Mouse (Mus musculus): ENCODE data around the gene Fbxw4. TPM values are rescaled to one million over a fixed set of nuclear protein-coding genes. Genes with fewer than 3 reads are reported as not detected.

Gene Fbxw4
- polyA plus RNA-seq, 1 experiment from 2014 or later: 8.1 TPM

- DNase-seq (no peak), ATAC-seq (ENCODE audit: low FRiP score, low TSS enrichment) (no peak)
- no peaks in the 10 kb centered on the region for H3K4me1 ChIP-seq (ENCODE audit: control insufficient read depth, insufficient read depth, low read length)
- H3K4me3 ChIP-seq (replicated peaks; ENCODE audit: low read depth, low read length): no peak overlapping the region
- no peak overlapping the region for H3K4me2 ChIP-seq (ENCODE audit: low read length)
- H3K9ac ChIP-seq (replicated peaks; ENCODE audit: low read length): no peak overlapping the region
- H3K36me3 ChIP-seq (ENCODE audit: control insufficient read depth, insufficient read depth, low read length): no peaks in the 10 kb centered on the region
- 83% methylated on average over 10 of the region's 10 CpGs for WGBS
- H3K27me3 ChIP-seq (ENCODE audit: control insufficient read depth, insufficient read depth, low read length): no peaks in the 10 kb centered on the region; the same call in 1 of the 2 replicates
- H3K27ac ChIP-seq (replicated peaks; ENCODE audit: low read depth, low read length): no peak overlapping the region
- no peaks in the 10 kb centered on the region for H3K9me3 ChIP-seq (ENCODE audit: control insufficient read depth, low read length)
Observed at GRCm38 (mm10) chr19:45683676-45684075, 23.6 kb upstream of the Fbxw4 start.

- 77% methylated on average over 3 of the region's 3 CpGs for WGBS
- Histone ChIP-seq H3K9ac (replicated peaks; ENCODE audit: low read length) (no peak overlapping the region), H3K36me3 (ENCODE audit: control insufficient read depth, insufficient read depth, low read length) (no peaks in the 10 kb centered on the region), H3K4me3 (replicated peaks; ENCODE audit: low read depth, low read length) (no peak overlapping the region), H3K4me2 (ENCODE audit: low read length) (no peak overlapping the region), H3K27ac (replicated peaks; ENCODE audit: low read depth, low read length) (no peak overlapping the region), H3K9me3 (ENCODE audit: control insufficient read depth, low read length) (no peaks in the 10 kb centered on the region), H3K27me3 (ENCODE audit: control insufficient read depth, insufficient read depth, low read length) (peaks cover 20% of the 10 kb centered on the region), H3K4me1 (ENCODE audit: control insufficient read depth, insufficient read depth, low read length) (peaks cover 6% of the 10 kb centered on the region; the same call in 1 of the 2 replicates)
- DNase-seq (no peak), ATAC-seq (ENCODE audit: low FRiP score, low TSS enrichment) (no peak)
Observed at GRCm38 (mm10) chr19:45680495-45681130, 20.5 kb upstream of the Fbxw4 start.

- H3K9me3 ChIP-seq (ENCODE audit: control insufficient read depth, low read length): no peaks in the 10 kb centered on the region
- ATAC-seq (ENCODE audit: low FRiP score, low TSS enrichment) (no peak), DNase-seq (no peak)
- peak overlapping the region; percentile 48 for H3K4me2 ChIP-seq (ENCODE audit: low read length)
- no peaks in the 10 kb centered on the region for H3K36me3 ChIP-seq (ENCODE audit: control insufficient read depth, insufficient read depth, low read length)
- peaks cover 40% of the 10 kb centered on the region for H3K27me3 ChIP-seq (ENCODE audit: control insufficient read depth, insufficient read depth, low read length)
- H3K4me3 ChIP-seq (replicated peaks; ENCODE audit: low read depth, low read length): no peak overlapping the region
- no peak overlapping the region for H3K9ac ChIP-seq (replicated peaks; ENCODE audit: low read length)
- H3K27ac ChIP-seq (replicated peaks; ENCODE audit: low read depth, low read length): no peak overlapping the region
- H3K4me1 ChIP-seq (ENCODE audit: control insufficient read depth, insufficient read depth, low read length): peaks cover 6% of the 10 kb centered on the region; the same call in 1 of the 2 replicates
- 4% methylated on average over 16 of the region's 16 CpGs for WGBS
Observed at GRCm38 (mm10) chr19:45676723-45677269, 16.7 kb upstream of the Fbxw4 start.

- no peak overlapping the region for H3K9ac ChIP-seq (replicated peaks; ENCODE audit: low read length)
- under 1% methylated on average over 38 of the region's 38 CpGs for WGBS
- H3K9me3 ChIP-seq (ENCODE audit: control insufficient read depth, low read length): no peaks in the 10 kb centered on the region
- H3K27me3 ChIP-seq (ENCODE audit: control insufficient read depth, insufficient read depth, low read length): peaks cover 40% of the 10 kb centered on the region
- H3K4me1 ChIP-seq (ENCODE audit: control insufficient read depth, insufficient read depth, low read length): peaks cover 6% of the 10 kb centered on the region; the same call in 1 of the 2 replicates
- H3K4me3 ChIP-seq (replicated peaks; ENCODE audit: low read depth, low read length): peak overlapping the region; percentile 24
- DNase-seq (peak; percentile 49), ATAC-seq (ENCODE audit: low FRiP score, low TSS enrichment) (no peak)
- no peak overlapping the region for H3K27ac ChIP-seq (replicated peaks; ENCODE audit: low read depth, low read length)
- H3K36me3 ChIP-seq (ENCODE audit: control insufficient read depth, insufficient read depth, low read length): no peaks in the 10 kb centered on the region
- H3K4me2 ChIP-seq (ENCODE audit: low read length): peak overlapping the region; percentile 48
Observed at GRCm38 (mm10) chr19:45675720-45676581, 15.8 kb upstream of the Fbxw4 start.

- 16% methylated on average over 5 of the region's 5 CpGs for WGBS
- H3K4me3 ChIP-seq (replicated peaks; ENCODE audit: low read depth, low read length): no peak overlapping the region
- no peak for ATAC-seq (ENCODE audit: low FRiP score, low TSS enrichment)
- DNase-seq: no peak
- H3K27ac ChIP-seq (replicated peaks; ENCODE audit: low read depth, low read length): no peak overlapping the region
- peaks cover 40% of the 10 kb centered on the region for H3K27me3 ChIP-seq (ENCODE audit: control insufficient read depth, insufficient read depth, low read length)
- peaks cover 6% of the 10 kb centered on the region; the same call in 1 of the 2 replicates for H3K4me1 ChIP-seq (ENCODE audit: control insufficient read depth, insufficient read depth, low read length)
- H3K9ac ChIP-seq (replicated peaks; ENCODE audit: low read length): no peak overlapping the region
- no peaks in the 10 kb centered on the region for H3K9me3 ChIP-seq (ENCODE audit: control insufficient read depth, low read length)
- H3K4me2 ChIP-seq (ENCODE audit: low read length): peak overlapping the region; percentile 48; the same call in 1 of the 2 replicates
- H3K36me3 ChIP-seq (ENCODE audit: control insufficient read depth, insufficient read depth, low read length): no peaks in the 10 kb centered on the region
Observed at GRCm38 (mm10) chr19:45675196-45675595, 15.1 kb upstream of the Fbxw4 start.

GRCm38 (mm10) chr19:45672971-45673370 is 12.9 kb upstream of the Fbxw4 start:
- WGBS: 82% methylated on average over 9 of the region's 9 CpGs

GRCm38 (mm10) chr19:45668986-45669385 is 8.9 kb upstream of the Fbxw4 start:
- no peaks in the 10 kb centered on the region for H3K36me3 ChIP-seq (ENCODE audit: control insufficient read depth, insufficient read depth, low read length)
- DNase-seq (no peak), ATAC-seq (ENCODE audit: low FRiP score, low TSS enrichment) (no peak)
- WGBS: 94% methylated on average over 4 of the region's 4 CpGs
- H3K9me3 ChIP-seq (ENCODE audit: control insufficient read depth, low read length): no peaks in the 10 kb centered on the region
- H3K9ac ChIP-seq (replicated peaks; ENCODE audit: low read length): no peak overlapping the region
- H3K27ac ChIP-seq (replicated peaks; ENCODE audit: low read depth, low read length): no peak overlapping the region
- H3K4me2 ChIP-seq (ENCODE audit: low read length): no peak overlapping the region
- no peaks in the 10 kb centered on the region for H3K4me1 ChIP-seq (ENCODE audit: control insufficient read depth, insufficient read depth, low read length)
- H3K27me3 ChIP-seq (ENCODE audit: control insufficient read depth, insufficient read depth, low read length): peaks cover 5% of the 10 kb centered on the region
- no peak overlapping the region for H3K4me3 ChIP-seq (replicated peaks; ENCODE audit: low read depth, low read length)

More at GRCm38 (mm10) chr19:45672971-45673370, 12.9 kb upstream of the Fbxw4 start:
- Histone ChIP-seq H3K36me3 (ENCODE audit: control insufficient read depth, insufficient read depth, low read length) (no peaks in the 10 kb centered on the region), H3K9me3 (ENCODE audit: control insufficient read depth, low read length) (no peaks in the 10 kb centered on the region), H3K27ac (replicated peaks; ENCODE audit: low read depth, low read length) (no peak overlapping the region), H3K4me2 (ENCODE audit: low read length) (no peak overlapping the region), H3K27me3 (ENCODE audit: control insufficient read depth, insufficient read depth, low read length) (peaks cover 40% of the 10 kb centered on the region), H3K9ac (replicated peaks; ENCODE audit: low read length) (no peak overlapping the region), H3K4me3 (replicated peaks; ENCODE audit: low read depth, low read length) (no peak overlapping the region), H3K4me1 (ENCODE audit: control insufficient read depth, insufficient read depth, low read length) (peaks cover 6% of the 10 kb centered on the region; the same call in 1 of the 2 replicates)
- no peak for ATAC-seq (ENCODE audit: low FRiP score, low TSS enrichment)
- no peak for DNase-seq

- no peaks in the 10 kb centered on the region for H3K36me3 ChIP-seq (ENCODE audit: control insufficient read depth, insufficient read depth, low read length)
Observed at GRCm38 (mm10) chr19:45663851-45664250, 3.7 kb upstream of the Fbxw4 start.

More at GRCm38 (mm10) chr19:45663851-45664250, 3.7 kb upstream of the Fbxw4 start:
- WGBS: 56% methylated on average over 2 of the region's 2 CpGs
- no peak overlapping the region for H3K4me2 ChIP-seq (ENCODE audit: low read length)
- H3K27me3 ChIP-seq (ENCODE audit: control insufficient read depth, insufficient read depth, low read length): no peaks in the 10 kb centered on the region
- DNase-seq (no peak), ATAC-seq (ENCODE audit: low FRiP score, low TSS enrichment) (no peak)
- H3K4me3 ChIP-seq (replicated peaks; ENCODE audit: low read depth, low read length): no peak overlapping the region
- no peak overlapping the region for H3K27ac ChIP-seq (replicated peaks; ENCODE audit: low read depth, low read length)
- H3K9me3 ChIP-seq (ENCODE audit: control insufficient read depth, low read length): no peaks in the 10 kb centered on the region
- no peak overlapping the region for H3K9ac ChIP-seq (replicated peaks; ENCODE audit: low read length)
- H3K4me1 ChIP-seq (ENCODE audit: control insufficient read depth, insufficient read depth, low read length): peaks cover 6% of the 10 kb centered on the region

All from midbrain, embryonic 14.5 days (tissue).